Mouse (Mus musculus): ENCODE results near the gene Atraid. TPM values are rescaled to one million over a fixed set of nuclear protein-coding genes. Genes with fewer than 3 reads are reported as not detected.

Atraid gene
- total and polyA plus RNA-seq, 3 experiments: 37.2 to 58.0 TPM; not detected in 1

DNA sequence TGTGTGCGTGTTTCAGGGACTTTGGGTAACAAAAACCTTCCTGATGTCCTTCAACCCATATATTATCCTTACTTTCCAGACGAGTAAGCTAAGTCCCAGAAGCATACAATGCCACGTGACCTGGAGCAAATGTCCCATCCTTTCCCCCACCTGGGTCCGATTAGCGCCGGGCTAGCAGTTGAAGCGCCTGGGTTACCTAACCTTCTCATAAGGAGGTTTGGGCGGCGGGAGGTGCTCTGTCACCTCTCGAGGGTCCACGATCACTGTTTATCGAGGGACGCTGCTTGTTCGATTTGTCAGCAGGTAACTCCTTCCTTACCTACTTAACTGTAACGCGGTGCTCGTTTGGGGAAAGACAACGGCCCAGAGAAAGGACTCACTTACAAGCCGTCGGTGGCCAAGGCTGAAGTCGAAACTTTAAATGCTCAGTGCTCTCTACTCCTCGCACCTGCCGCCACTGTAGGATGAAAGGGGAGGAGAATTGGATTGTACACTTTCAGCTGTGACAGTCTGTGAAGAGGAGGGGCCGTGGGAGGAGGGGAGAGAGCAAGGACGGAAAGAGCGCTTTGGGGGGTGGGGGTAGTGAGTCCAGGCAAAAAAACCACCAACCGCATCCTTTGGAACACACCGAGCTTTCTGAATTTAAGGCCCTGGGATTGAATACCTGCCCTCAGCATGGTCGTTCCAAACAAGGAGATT, 46.1 kb downstream of the Atraid start:
- H3K36me3 ChIP-seq (ENCODE audit: control insufficient read depth in 1 of 2, insufficient read depth in 2 of 2, low read length in 2 of 2): no peaks in the 10 kb centered on the region
- TF ChIP-seq NELFE (IDR thresholded peaks at IDR 0.05; ENCODE audit: low read depth, low read length) (no peak), MYB (IDR thresholded peaks at IDR 0.05; ENCODE audit: low read depth, low read length) (no peak)
- no peak for DNase-seq (ENCODE audit: low read depth, low spot score)
- H3K27ac ChIP-seq (ENCODE audit: control insufficient read depth, low read depth, low read length): no peak overlapping the region
- H3K27me3 ChIP-seq (ENCODE audit: control insufficient read depth in 1 of 2, insufficient read depth in 2 of 2, low read length in 2 of 2): peaks cover 12 to 20% of the 10 kb centered on the region in 2 experiments
- H3K4me3 ChIP-seq (ENCODE audit: control insufficient read depth in 1 of 2, insufficient read depth in 1 of 2, low read depth in 2 of 2, low read length in 2 of 2): 0 out of 4 replicates have a peak overlapping the region, but pooled peaks of 1 of the 2 experiments have one; percentile 34
- H3K79me2 ChIP-seq (ENCODE audit: control insufficient read depth, insufficient read depth, low read length, poor library complexity): no peaks in the 10 kb centered on the region
- H3K4me1 ChIP-seq (ENCODE audit: control insufficient read depth in 1 of 2, insufficient read depth in 2 of 2, low read length in 2 of 2): no peaks in the 10 kb centered on the region
- no peaks in the 10 kb centered on the region for H3K9me3 ChIP-seq (replicated peaks; ENCODE audit: insufficient read depth, low read length)
- no peak overlapping the region for H3K9ac ChIP-seq (ENCODE audit: control insufficient read depth, low read depth, low read length, poor library complexity, severe bottlenecking)

DNA sequence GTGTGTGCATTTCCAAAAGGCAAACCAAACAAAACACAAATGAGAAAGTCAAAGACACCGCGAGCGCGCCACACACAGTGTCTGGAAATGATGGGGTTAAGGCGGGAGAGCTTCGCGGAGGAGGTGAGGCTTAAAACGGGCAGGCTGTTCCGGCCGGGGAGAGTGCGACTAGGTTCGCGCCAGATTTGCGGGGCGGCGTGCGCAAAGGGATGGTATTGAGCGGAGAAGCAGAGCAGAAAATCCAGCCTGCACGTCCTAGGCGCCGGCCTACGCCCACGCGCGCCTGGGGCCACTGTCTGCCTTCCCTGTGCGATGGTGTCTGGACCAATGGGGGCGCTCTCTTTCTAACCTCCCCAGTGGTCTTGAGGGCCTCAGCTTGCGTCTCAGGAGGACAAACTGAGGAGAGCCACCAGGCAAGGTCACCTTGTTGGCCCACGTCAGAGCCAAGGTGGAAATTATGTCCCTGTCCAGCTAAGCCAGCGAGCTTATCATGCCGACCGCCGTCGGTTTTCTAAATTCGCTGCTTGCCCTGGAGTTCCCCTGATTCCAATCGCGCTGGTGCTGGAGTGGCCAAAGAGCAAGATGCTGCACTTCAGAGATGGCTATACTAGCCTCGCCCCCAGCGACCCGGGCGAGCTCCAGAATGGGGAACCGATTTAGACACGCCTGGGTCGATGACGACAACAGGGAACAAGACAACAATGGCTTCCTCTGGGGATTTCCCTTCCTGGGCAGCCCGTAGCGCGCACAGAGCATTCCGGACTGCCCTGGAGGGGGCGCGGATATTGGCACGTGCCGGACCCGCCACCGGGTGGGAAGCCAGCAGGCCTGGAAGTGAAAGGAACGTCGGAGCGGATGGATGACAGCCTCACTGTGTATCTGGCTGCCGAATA, 46.9 kb downstream of the Atraid start:
- no peaks in the 10 kb centered on the region for H3K36me3 ChIP-seq (ENCODE audit: control insufficient read depth in 1 of 2, insufficient read depth in 2 of 2, low read length in 2 of 2)
- H3K9ac ChIP-seq (ENCODE audit: control insufficient read depth, low read depth, low read length, poor library complexity, severe bottlenecking): 0 out of 2 replicates have a peak overlapping the region, but pooled peaks have one; percentile 15
- no peaks in the 10 kb centered on the region for H3K4me1 ChIP-seq (ENCODE audit: control insufficient read depth in 1 of 2, insufficient read depth in 2 of 2, low read length in 2 of 2)
- no peak overlapping the region for H3K27ac ChIP-seq (ENCODE audit: control insufficient read depth, low read depth, low read length)
- peak overlapping the region; percentile 7 to 34; a peak in 3 of 4 replicates for H3K4me3 ChIP-seq (ENCODE audit: control insufficient read depth in 1 of 2, insufficient read depth in 1 of 2, low read depth in 2 of 2, low read length in 2 of 2)
- peaks cover 7 to 12% of the 10 kb centered on the region in 2 experiments for H3K27me3 ChIP-seq (ENCODE audit: control insufficient read depth in 1 of 2, insufficient read depth in 2 of 2, low read length in 2 of 2)
- TF ChIP-seq ETS1 (IDR thresholded peaks at IDR 0.05; ENCODE audit: low read depth, low read length) (no peak), CHD1 (IDR thresholded peaks at IDR 0.05; ENCODE audit: low read depth, low read length) (no peak), POLR2A (IDR thresholded peaks at IDR 0.05; ENCODE audit: control insufficient read depth in 1 of 2, insufficient read depth in 1 of 2, low read depth in 1 of 2, low read length in 2 of 2, poor library complexity in 1 of 2) (0 out of 4 replicates have a peak, but pooled peaks of 1 of the 2 experiments have one; percentile 32), BHLHE40 (IDR thresholded peaks at IDR 0.05; ENCODE audit: borderline replicate concordance, low read depth, low read length) (peak; percentile 50; the same call in 1 of the 2 replicates)
- DNase-seq (ENCODE audit: low read depth, low spot score): peak; percentile 65
- no peaks in the 10 kb centered on the region for H3K79me2 ChIP-seq (ENCODE audit: control insufficient read depth, insufficient read depth, low read length, poor library complexity)
- no peaks in the 10 kb centered on the region for H3K9me3 ChIP-seq (replicated peaks; ENCODE audit: insufficient read depth, low read length)

DNA sequence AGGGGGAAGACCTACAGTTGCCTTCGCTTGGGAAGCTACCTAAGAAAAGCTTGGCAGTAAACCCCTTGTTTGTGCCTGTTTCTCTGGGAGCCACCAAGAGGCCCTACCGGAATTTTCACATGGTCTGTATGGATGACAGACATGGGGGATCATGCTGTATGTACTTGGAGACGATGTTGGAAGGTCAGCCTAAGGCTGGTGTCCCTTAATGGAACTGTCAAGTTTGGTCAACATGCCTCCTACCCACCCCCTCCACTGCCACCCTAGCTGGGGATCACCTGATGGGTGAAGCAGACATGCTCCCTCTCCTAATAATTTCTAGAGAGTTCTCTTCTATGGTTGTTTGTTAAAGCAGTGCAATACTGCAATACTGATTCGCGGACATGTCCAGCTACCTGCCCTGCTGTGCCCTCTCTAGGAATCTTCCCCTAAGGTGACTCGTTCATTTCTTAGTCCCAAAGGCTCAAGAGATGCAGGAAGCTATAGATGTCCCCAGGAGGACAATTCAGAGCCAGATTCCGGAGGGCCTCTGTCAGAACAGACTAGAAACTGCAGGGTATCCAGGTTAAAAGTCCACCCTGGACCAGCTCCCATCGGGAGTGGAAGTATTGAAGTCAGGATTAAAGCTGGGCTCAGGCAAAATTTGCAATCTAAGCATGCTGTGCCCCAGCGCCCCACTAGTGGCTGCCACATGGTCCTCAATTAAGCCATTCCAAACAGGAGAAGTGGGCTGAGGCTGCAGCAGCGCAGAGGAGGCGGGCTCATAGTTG, 47.8 kb downstream of the Atraid start:
- peaks cover 2 to 7% of the 10 kb centered on the region in 2 experiments for H3K27me3 ChIP-seq (ENCODE audit: control insufficient read depth in 1 of 2, insufficient read depth in 2 of 2, low read length in 2 of 2)
- no peaks in the 10 kb centered on the region for H3K79me2 ChIP-seq (ENCODE audit: control insufficient read depth, insufficient read depth, low read length, poor library complexity)
- H3K27ac ChIP-seq (ENCODE audit: control insufficient read depth, low read depth, low read length): no peak overlapping the region
- no peak for DNase-seq (ENCODE audit: low read depth, low spot score)
- no peak for TF ChIP-seq POLR2AphosphoS2 (IDR thresholded peaks at IDR 0.05; ENCODE audit: low read length)
- H3K36me3 ChIP-seq (ENCODE audit: control insufficient read depth in 1 of 2, insufficient read depth in 2 of 2, low read length in 2 of 2): no peaks in the 10 kb centered on the region
- H3K4me3 ChIP-seq (ENCODE audit: control insufficient read depth in 1 of 2, insufficient read depth in 1 of 2, low read depth in 2 of 2, low read length in 2 of 2): peak overlapping the region; percentile 7 to 34; a peak in 2 of 4 replicates
- H3K9ac ChIP-seq (ENCODE audit: control insufficient read depth, low read depth, low read length, poor library complexity, severe bottlenecking): no peak overlapping the region
- H3K4me1 ChIP-seq (ENCODE audit: control insufficient read depth in 1 of 2, insufficient read depth in 2 of 2, low read length in 2 of 2): no peaks in the 10 kb centered on the region
- no peaks in the 10 kb centered on the region for H3K9me3 ChIP-seq (replicated peaks; ENCODE audit: insufficient read depth, low read length)

Other genes with a start within 250 kb of the Atraid start
- gene Mapre3, start 233.7 kb upstream of the Atraid start, total RNA-seq (2012; rRNA removed): 0.04 TPM in 1 of 2 replicates, not detected in the other
- under 1 TPM in 1 of 2 experiments, not detected in 1; 0.81 TPM for gene Mapre3, start 233.7 kb upstream of the Atraid start, polyA plus RNA-seq (2012; ENCODE audit: insufficient read depth in 1 of 2, insufficient read length in 2 of 2, low read depth in 1 of 2, low replicate concordance in 2 of 2, missing spikeins in 1 of 2)
- gene Tmem214, start 180.3 kb upstream of the Atraid start, total RNA-seq (2012; rRNA removed): 41.3 and 50.5 TPM in 2 replicates
- gene Tmem214, start 180.3 kb upstream of the Atraid start, polyA plus RNA-seq (2012; ENCODE audit: insufficient read depth in 1 of 2, insufficient read length in 2 of 2, low read depth in 1 of 2, low replicate concordance in 2 of 2, missing spikeins in 1 of 2): 100 to 1,000 TPM; 101 to 170 TPM
- 10.6 and 12.8 TPM in 2 replicates for gene Agbl5, start 159.6 kb upstream of the Atraid start, total RNA-seq (2012; rRNA removed)
- gene Agbl5, start 159.6 kb upstream of the Atraid start, polyA plus RNA-seq (2012; ENCODE audit: insufficient read depth in 1 of 2, insufficient read length in 2 of 2, low read depth in 1 of 2, low replicate concordance in 2 of 2, missing spikeins in 1 of 2): 10 to 100 TPM in 1 of 2 experiments, not detected in 1; 45.0 TPM
- 296 and 321 TPM in 2 replicates for gene Ost4, start 140.5 kb upstream of the Atraid start, total RNA-seq (2012; rRNA removed)
- gene Ost4, start 140.5 kb upstream of the Atraid start, polyA plus RNA-seq (2012; ENCODE audit: insufficient read depth in 1 of 2, insufficient read length in 2 of 2, low read depth in 1 of 2, low replicate concordance in 2 of 2, missing spikeins in 1 of 2): 100 to 1,000 TPM; 220 to 478 TPM
- gene Emilin1, start 134.9 kb upstream of the Atraid start, total RNA-seq (2012; rRNA removed): 1.3 and 1.5 TPM in 2 replicates
- gene Emilin1, start 134.9 kb upstream of the Atraid start, polyA plus RNA-seq (2012; ENCODE audit: insufficient read depth in 1 of 2, insufficient read length in 2 of 2, low read depth in 1 of 2, low replicate concordance in 2 of 2, missing spikeins in 1 of 2): 1 to 10 TPM in 1 of 2 experiments, not detected in 1; 2.0 TPM
- 268 and 308 TPM in 2 replicates for gene Khk, start 126.9 kb upstream of the Atraid start, total RNA-seq (2012; rRNA removed)
- gene Khk, start 126.9 kb upstream of the Atraid start, polyA plus RNA-seq (2012; ENCODE audit: insufficient read depth in 1 of 2, insufficient read length in 2 of 2, low read depth in 1 of 2, low replicate concordance in 2 of 2, missing spikeins in 1 of 2): 100 to 1,000 TPM in 1 of 2 experiments, not detected in 1; 461 TPM
- gene Cgref1, start 102.7 kb upstream of the Atraid start, total RNA-seq (2012; rRNA removed): not detected in 2 replicates
- gene Cgref1, start 102.7 kb upstream of the Atraid start, polyA plus RNA-seq (2012; ENCODE audit: insufficient read depth in 1 of 2, insufficient read length in 2 of 2, low read depth in 1 of 2, low replicate concordance in 2 of 2, missing spikeins in 1 of 2): 1 to 10 TPM in 1 of 2 experiments, not detected in 1; 1.4 TPM
- 141 and 143 TPM in 2 replicates for gene Preb, start 88.0 kb upstream of the Atraid start, total RNA-seq (2012; rRNA removed)
- gene Preb, start 88.0 kb upstream of the Atraid start, polyA plus RNA-seq (2012; ENCODE audit: insufficient read depth in 1 of 2, insufficient read length in 2 of 2, low read depth in 1 of 2, low replicate concordance in 2 of 2, missing spikeins in 1 of 2): 100 to 1,000 TPM in 1 of 2 experiments, not detected in 1; 247 TPM
- 0.03 and 0.08 TPM in 2 replicates for gene Tcf23, start 79.7 kb upstream of the Atraid start, total RNA-seq (2012; rRNA removed)
- gene Tcf23, start 79.7 kb upstream of the Atraid start, polyA plus RNA-seq (2012; ENCODE audit: insufficient read depth in 1 of 2, insufficient read length in 2 of 2, low read depth in 1 of 2, low replicate concordance in 2 of 2, missing spikeins in 1 of 2): under 1 TPM in 1 of 2 experiments, not detected in 1; 0.07 TPM
- 25.6 and 34.5 TPM in 2 replicates for gene Slc5a6, start 612 bp downstream of the Atraid start, total RNA-seq (2012; rRNA removed)
- 10 to 100 TPM in 1 of 2 experiments, not detected in 1; 41.7 TPM for gene Slc5a6, start 612 bp downstream of the Atraid start, polyA plus RNA-seq (2012; ENCODE audit: insufficient read depth in 1 of 2, insufficient read length in 2 of 2, low read depth in 1 of 2, low replicate concordance in 2 of 2, missing spikeins in 1 of 2)
- gene Cad, start 6.5 kb downstream of the Atraid start, total RNA-seq (2012; rRNA removed): 213 and 228 TPM in 2 replicates
- gene Cad, start 6.5 kb downstream of the Atraid start, polyA plus RNA-seq (2012; ENCODE audit: insufficient read depth in 1 of 2, insufficient read length in 2 of 2, low read depth in 1 of 2, low replicate concordance in 2 of 2, missing spikeins in 1 of 2): 100 to 1,000 TPM; 254 to 383 TPM
- not detected in 2 replicates for gene Dnajc5g, start 58.0 kb downstream of the Atraid start, total RNA-seq (2012; rRNA removed)
- gene Dnajc5g, start 58.0 kb downstream of the Atraid start, polyA plus RNA-seq (2012; ENCODE audit: insufficient read depth in 1 of 2, insufficient read length in 2 of 2, low read depth in 1 of 2, low replicate concordance in 2 of 2, missing spikeins in 1 of 2): not detected
- not detected in 2 replicates for gene Slc30a3, start 59.9 kb downstream of the Atraid start, total RNA-seq (2012; rRNA removed)
- not detected for gene Slc30a3, start 59.9 kb downstream of the Atraid start, polyA plus RNA-seq (2012; ENCODE audit: insufficient read depth in 1 of 2, insufficient read length in 2 of 2, low read depth in 1 of 2, low replicate concordance in 2 of 2, missing spikeins in 1 of 2)
- not detected in 2 replicates for gene Trim54, start 68.4 kb downstream of the Atraid start, total RNA-seq (2012; rRNA removed)
- gene Trim54, start 68.4 kb downstream of the Atraid start, polyA plus RNA-seq (2012; ENCODE audit: insufficient read depth in 1 of 2, insufficient read length in 2 of 2, low read depth in 1 of 2, low replicate concordance in 2 of 2, missing spikeins in 1 of 2): not detected
- not detected in 2 replicates for gene Ucn, start 90.5 kb downstream of the Atraid start, total RNA-seq (2012; rRNA removed)
- gene Ucn, start 90.5 kb downstream of the Atraid start, polyA plus RNA-seq (2012; ENCODE audit: insufficient read depth in 1 of 2, insufficient read length in 2 of 2, low read depth in 1 of 2, low replicate concordance in 2 of 2, missing spikeins in 1 of 2): not detected
- gene Mpv17, start 105.9 kb downstream of the Atraid start, total RNA-seq (2012; rRNA removed): 25.4 and 25.8 TPM in 2 replicates
- gene Mpv17, start 105.9 kb downstream of the Atraid start, polyA plus RNA-seq (2012; ENCODE audit: insufficient read depth in 1 of 2, insufficient read length in 2 of 2, low read depth in 1 of 2, low replicate concordance in 2 of 2, missing spikeins in 1 of 2): 10 to 100 TPM in 1 of 2 experiments, not detected in 1; 49.9 TPM
- 5.0 and 5.8 TPM in 2 replicates for gene Gm29609, start 131.6 kb downstream of the Atraid start, total RNA-seq (2012; rRNA removed)
- gene Gm29609, start 131.6 kb downstream of the Atraid start, polyA plus RNA-seq (2012; ENCODE audit: insufficient read depth in 1 of 2, insufficient read length in 2 of 2, low read depth in 1 of 2, low replicate concordance in 2 of 2, missing spikeins in 1 of 2): 1 to 10 TPM in 1 of 2 experiments, not detected in 1; 6.4 TPM
- 46.7 and 50.9 TPM in 2 replicates for gene Gtf3c2, start 131.8 kb downstream of the Atraid start, total RNA-seq (2012; rRNA removed)
- 100 to 1,000 TPM in 1 of 2 experiments, not detected in 1; 129 TPM for gene Gtf3c2, start 131.8 kb downstream of the Atraid start, polyA plus RNA-seq (2012; ENCODE audit: insufficient read depth in 1 of 2, insufficient read length in 2 of 2, low read depth in 1 of 2, low replicate concordance in 2 of 2, missing spikeins in 1 of 2)
- gene Snx17, start 144.9 kb downstream of the Atraid start, total RNA-seq (2012; rRNA removed): 67.3 and 85.1 TPM in 2 replicates
- gene Snx17, start 144.9 kb downstream of the Atraid start, polyA plus RNA-seq (2012; ENCODE audit: insufficient read depth in 1 of 2, insufficient read length in 2 of 2, low read depth in 1 of 2, low replicate concordance in 2 of 2, missing spikeins in 1 of 2): 10 to 100 TPM in 1 of 2 experiments, not detected in 1; 85.6 TPM
- gene Eif2b4, start 145.1 kb downstream of the Atraid start, total RNA-seq (2012; rRNA removed): 126 and 151 TPM in 2 replicates
- gene Eif2b4, start 145.1 kb downstream of the Atraid start, polyA plus RNA-seq (2012; ENCODE audit: insufficient read depth in 1 of 2, insufficient read length in 2 of 2, low read depth in 1 of 2, low replicate concordance in 2 of 2, missing spikeins in 1 of 2): 100 to 1,000 TPM in 1 of 2 experiments, not detected in 1; 282 TPM
- gene Zfp513, start 154.0 kb downstream of the Atraid start, total RNA-seq (2012; rRNA removed): 6.0 and 7.0 TPM in 2 replicates
- gene Zfp513, start 154.0 kb downstream of the Atraid start, polyA plus RNA-seq (2012; ENCODE audit: insufficient read depth in 1 of 2, insufficient read length in 2 of 2, low read depth in 1 of 2, low replicate concordance in 2 of 2, missing spikeins in 1 of 2): 10 to 100 TPM in 1 of 2 experiments, not detected in 1; 15.2 TPM
- gene Ppm1g, start 172.4 kb downstream of the Atraid start, total RNA-seq (2012; rRNA removed): 374 and 408 TPM in 2 replicates
- gene Ppm1g, start 172.4 kb downstream of the Atraid start, polyA plus RNA-seq (2012; ENCODE audit: insufficient read depth in 1 of 2, insufficient read length in 2 of 2, low read depth in 1 of 2, low replicate concordance in 2 of 2, missing spikeins in 1 of 2): 100 to 1,000 TPM; 169 to 639 TPM
- gene Nrbp1, start 192.6 kb downstream of the Atraid start, total RNA-seq (2012; rRNA removed): 40.5 and 42.0 TPM in 2 replicates
- gene Nrbp1, start 192.6 kb downstream of the Atraid start, polyA plus RNA-seq (2012; ENCODE audit: insufficient read depth in 1 of 2, insufficient read length in 2 of 2, low read depth in 1 of 2, low replicate concordance in 2 of 2, missing spikeins in 1 of 2): 10 to 100 TPM in 1 of 2 experiments, not detected in 1; 55.2 TPM
- not detected in 2 replicates for gene Gm9970, start 192.9 kb downstream of the Atraid start, total RNA-seq (2012; rRNA removed)
- under 1 TPM in 1 of 2 experiments, not detected in 1; 0.24 TPM for gene Gm9970, start 192.9 kb downstream of the Atraid start, polyA plus RNA-seq (2012; ENCODE audit: insufficient read depth in 1 of 2, insufficient read length in 2 of 2, low read depth in 1 of 2, low replicate concordance in 2 of 2, missing spikeins in 1 of 2)
- gene Krtcap3, start 203.4 kb downstream of the Atraid start, total RNA-seq (2012; rRNA removed): 1.2 and 1.3 TPM in 2 replicates
- 1 to 10 TPM in 1 of 2 experiments, not detected in 1; 3.3 TPM for gene Krtcap3, start 203.4 kb downstream of the Atraid start, polyA plus RNA-seq (2012; ENCODE audit: insufficient read depth in 1 of 2, insufficient read length in 2 of 2, low read depth in 1 of 2, low replicate concordance in 2 of 2, missing spikeins in 1 of 2)
- 13.5 and 15.3 TPM in 2 replicates for gene Ift172, start 242.8 kb downstream of the Atraid start, total RNA-seq (2012; rRNA removed)
- gene Ift172, start 242.8 kb downstream of the Atraid start, polyA plus RNA-seq (2012; ENCODE audit: insufficient read depth in 1 of 2, insufficient read length in 2 of 2, low read depth in 1 of 2, low replicate concordance in 2 of 2, missing spikeins in 1 of 2): 10 to 100 TPM in 1 of 2 experiments, not detected in 1; 21.8 TPM
- not detected in 2 replicates for gene Fndc4, start 247.8 kb downstream of the Atraid start, total RNA-seq (2012; rRNA removed)
- gene Fndc4, start 247.8 kb downstream of the Atraid start, polyA plus RNA-seq (2012; ENCODE audit: insufficient read depth in 1 of 2, insufficient read length in 2 of 2, low read depth in 1 of 2, low replicate concordance in 2 of 2, missing spikeins in 1 of 2): under 1 TPM in 1 of 2 experiments, not detected in 1; 0.32 TPM
- 0.04 TPM in 1 of 2 replicates, not detected in the other for gene Gckr, start 249.1 kb downstream of the Atraid start, total RNA-seq (2012; rRNA removed)
- under 1 TPM in 1 of 2 experiments, not detected in 1; 0.19 TPM for gene Gckr, start 249.1 kb downstream of the Atraid start, polyA plus RNA-seq (2012; ENCODE audit: insufficient read depth in 1 of 2, insufficient read length in 2 of 2, low read depth in 1 of 2, low replicate concordance in 2 of 2, missing spikeins in 1 of 2)

Data from MEL (cell line).